Comparison of ENCODE assay signal across 8 mouse cellular contexts in genomic region chr3:138144642-138145171, GRCm38 (mm10). TPM values are rescaled to one million over a fixed set of nuclear protein-coding genes. Genes with fewer than 3 reads are reported as not detected.
A peak's percentile ranks its signal among the peaks of the same experiment; 100 is the strongest.
DNase-seq lines count a peak whose midpoint lies in the region; ATAC-seq and TF ChIP-seq lines count a peak whose summit lies in the region.

Mttp (minus strand) TSS chr3:138144968.

- TF ChIP-seq CTCF in embryonic fibroblast, embryonic 13.5 days (IDR thresholded peaks at IDR 0.05; ENCODE audit: borderline replicate concordance, insufficient read depth, low read length): no peak

- no peaks in the 10 kb centered on the region for H3K9me3 ChIP-seq in heart, embryonic 12.5 days (replicated peaks)
- no peaks in the 10 kb centered on the region for H3K9me3 ChIP-seq in kidney, embryonic 16.5 days (ENCODE audit: low read length)

- peak within 1 kb of the TSS; percentile 78 for H3K4me3 ChIP-seq in embryonic fibroblast, embryonic 13.5 days (ENCODE audit: insufficient read depth, low read length)
- peak within 1 kb of the TSS; percentile 64 for H3K4me3 ChIP-seq in heart, embryonic 12.5 days
- peak within 1 kb of the TSS; percentile 67 for H3K4me3 ChIP-seq in kidney, embryonic 16.5 days (ENCODE audit: low read length)

- peak within 1 kb of the TSS; percentile 98 for H3K27ac ChIP-seq in embryonic fibroblast, embryonic 13.5 days (ENCODE audit: insufficient read depth, low read length)
- H3K27ac ChIP-seq in heart, embryonic 12.5 days (ENCODE audit: poor library complexity, severe bottlenecking): peak within 1 kb of the TSS; percentile 100
- H3K27ac ChIP-seq in kidney, embryonic 16.5 days (ENCODE audit: low read length): peak within 1 kb of the TSS; percentile 100

- peaks cover 9% of the 10 kb centered on the region for H3K36me3 ChIP-seq in heart, embryonic 12.5 days
- peaks cover 9% of the 10 kb centered on the region; the same call in 1 of the 2 replicates for H3K36me3 ChIP-seq in kidney, embryonic 16.5 days (ENCODE audit: insufficient read depth, low read length)

- no peaks in the 10 kb centered on the region for H3K4me1 ChIP-seq in embryonic fibroblast, embryonic 13.5 days (ENCODE audit: control insufficient read depth, insufficient read depth, low read length)
- no peaks in the 10 kb centered on the region for H3K4me1 ChIP-seq in heart, embryonic 12.5 days (replicated peaks)
- peaks cover 4% of the 10 kb centered on the region for H3K4me1 ChIP-seq in kidney, embryonic 16.5 days (ENCODE audit: insufficient read depth, low read length)

- TF ChIP-seq POLR2A in embryonic fibroblast, embryonic 13.5 days (IDR thresholded peaks at IDR 0.05; ENCODE audit: low read depth, low read length): peak; percentile 39; the same call in 1 of the 2 replicates

- no peaks in the 10 kb centered on the region for H3K27me3 ChIP-seq in heart, embryonic 12.5 days (replicated peaks)
- no peaks in the 10 kb centered on the region for H3K27me3 ChIP-seq in kidney, embryonic 16.5 days (ENCODE audit: insufficient read depth, low read length)

- peak within 1 kb of the TSS; percentile 79 for H3K9ac ChIP-seq in heart, embryonic 12.5 days
- peak within 1 kb of the TSS; percentile 93 for H3K9ac ChIP-seq in kidney, embryonic 16.5 days (replicated peaks; ENCODE audit: low read length)

- ATAC-seq in CD4-positive, CD25-positive, alpha-beta regulatory T cell, adult 4 months: peak; percentile 50
- ATAC-seq in heart, embryonic 12.5 days (ENCODE audit: insufficient number of reproducible peaks, low FRiP score): no peak
- ATAC-seq in kidney, embryonic 16.5 days (ENCODE audit: low FRiP score, low TSS enrichment): no peak
- peak; percentile 60 for ATAC-seq in monocyte, adult 5-6 weeks (replicated peaks; ENCODE audit: insufficient number of reproducible peaks, low FRiP score, low TSS enrichment, poor library complexity, severe bottlenecking)

- peak; percentile 93 for DNase-seq in brain, adult 2 months (ENCODE audit: low read depth, low spot score)
- peak; percentile 81 for DNase-seq in liver
- DNase-seq in spleen, postnatal 36 days (ENCODE audit: low spot score in 2 of 2): peak; percentile 75 to 86

- WGBS in heart, embryonic 12.5 days: 4% methylated on average over 8 of the region's 8 CpGs
- 2% methylated on average over 8 of the region's 8 CpGs for WGBS in kidney, embryonic 16.5 days

- H3K4me2 ChIP-seq in heart, embryonic 12.5 days: peak within 1 kb of the TSS; percentile 73
- peak within 1 kb of the TSS; percentile 91 for H3K4me2 ChIP-seq in kidney, embryonic 16.5 days (replicated peaks; ENCODE audit: low read depth, low read length)

RNA-seq across cellular contexts. Expression of gene Mttp, which starts in this region (rescaled TPM):
- polyA plus RNA-seq in CD4-positive, CD25-positive, alpha-beta regulatory T cell, adult 4 months (2017; shearing (Covaris generic)): 1 to 10 TPM; 5.5 to 7.1 TPM
- 2.4 and 3.4 TPM in 2 replicates for polyA plus RNA-seq in embryonic fibroblast, embryonic 13.5 days (2011; ENCODE audit: insufficient read length, low read depth, missing spikeins)
- 8.4 and 9.0 TPM in 2 replicates for polyA plus RNA-seq in heart, embryonic 12.5 days (2016; fragmentation: Nextera tagmentation; extraction: Ambion mirVana)
- 7.6 and 8.1 TPM in 2 replicates for polyA plus RNA-seq in kidney, embryonic 16.5 days (2015; fragmentation: Nextera tagmentation; extraction: Ambion mirVana)
- total RNA-seq in monocyte, adult 5-6 weeks (2017): 0.75 to 2.5 TPM (median 1.8 TPM) in 3 replicates

Comparison
In these comparisons a context has a peak if more than half of its experiments do, and no peak if none do; other contexts are left out.
1. ATAC-seq: peak in CD4-positive, CD25-positive, alpha-beta regulatory T cell, adult 4 months (single experiment) and monocyte, adult 5-6 weeks (single experiment); none in heart, embryonic 12.5 days (single experiment) and kidney, embryonic 16.5 days (single experiment).
2. Peak in every context shown above with its lines, with median percentiles within 50 percentile points of each other: DNase-seq, H3K27ac ChIP-seq and H3K4me3 ChIP-seq.